In the genomic region with DNA sequence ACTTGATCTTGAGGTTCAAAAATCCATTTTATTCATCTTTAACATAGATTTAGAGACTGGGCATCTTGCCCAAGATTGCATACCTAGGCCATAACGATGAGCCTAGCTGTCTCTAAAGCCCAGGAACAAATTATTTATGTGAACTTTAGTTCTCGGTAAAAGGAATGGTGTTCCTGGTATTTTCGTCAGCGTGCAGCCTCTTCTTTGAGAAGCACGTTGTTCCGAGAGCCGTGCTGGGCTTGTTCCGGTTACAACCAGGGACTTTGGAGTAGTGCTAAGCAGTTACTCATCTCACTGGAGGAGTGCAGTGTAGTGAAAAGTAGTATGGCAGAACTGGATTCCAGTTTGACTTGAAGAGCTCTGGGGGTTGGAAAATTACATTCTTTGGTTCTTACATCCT, we compare ENCODE assay signal across 8 mouse cellular contexts. TPM values are rescaled to one million over a fixed set of nuclear protein-coding genes. Genes with fewer than 3 reads are reported as not detected.
DNase-seq lines count a peak whose midpoint lies in the region; ATAC-seq and TF ChIP-seq lines count a peak whose summit lies in the region.

No protein-coding gene starts in this region.

- WGBS in lung, embryonic 16.5 days = 9% methylated on average over 8 of the region's 8 CpGs
- WGBS in hindbrain, embryonic 10.5 days = 42% methylated on average over 8 of the region's 8 CpGs
- WGBS in midbrain, embryonic 11.5 days = 40% methylated on average over 8 of the region's 8 CpGs

- H3K4me1 ChIP-seq in lung, embryonic 16.5 days (replicated peaks; ENCODE audit: control insufficient read depth, insufficient read depth, low read length) = 0 out of 2 replicates have a peak, but pooled peaks cover 3% of the 10 kb centered on the region
- H3K4me1 ChIP-seq in hindbrain, embryonic 10.5 days (replicated peaks) = peaks cover 23% of the 10 kb centered on the region
- peaks cover 8% of the 10 kb centered on the region for H3K4me1 ChIP-seq in midbrain, embryonic 11.5 days (ENCODE audit: control insufficient read depth, insufficient read depth, low read length)

- no peaks in the 10 kb centered on the region for H3K9me3 ChIP-seq in lung, embryonic 16.5 days (ENCODE audit: control insufficient read depth, low read length)
- no peaks in the 10 kb centered on the region for H3K9me3 ChIP-seq in hindbrain, embryonic 10.5 days
- no peaks in the 10 kb centered on the region for H3K9me3 ChIP-seq in midbrain, embryonic 11.5 days (ENCODE audit: control insufficient read depth, low read length)

- H3K27ac ChIP-seq in lung, embryonic 16.5 days (ENCODE audit: low read length) = peak overlapping the region; percentile 75
- H3K27ac ChIP-seq in hindbrain, embryonic 10.5 days = peak overlapping the region; percentile 91
- H3K27ac ChIP-seq in midbrain, embryonic 11.5 days (ENCODE audit: low read depth, low read length) = no peak overlapping the region

- peak overlapping the region; percentile 83 for H3K4me2 ChIP-seq in lung, embryonic 16.5 days (ENCODE audit: low read depth, low read length)
- H3K4me2 ChIP-seq in midbrain, embryonic 11.5 days = peak overlapping the region; percentile 75

- H3K4me3 ChIP-seq in lung, embryonic 16.5 days (ENCODE audit: low read length) = peak overlapping the region; percentile 79
- peak overlapping the region; percentile 71 for H3K4me3 ChIP-seq in hindbrain, embryonic 10.5 days
- peak overlapping the region; percentile 64 for H3K4me3 ChIP-seq in midbrain, embryonic 11.5 days (ENCODE audit: low read depth, low read length)

- H3K9ac ChIP-seq in lung, embryonic 16.5 days (ENCODE audit: low read length) = peak overlapping the region; percentile 74
- peak overlapping the region; percentile 67 for H3K9ac ChIP-seq in midbrain, embryonic 11.5 days (ENCODE audit: low read length)

- no peak for TF ChIP-seq CTCF in brain, embryonic 14.5 days (IDR thresholded peaks at IDR 0.05; ENCODE audit: borderline replicate concordance, extremely low read depth, insufficient read depth, insufficient read length)

- DNase-seq in lung, postnatal 14 days = no peak
- peak; percentile 12 for DNase-seq in brain, embryonic 14.5 days (ENCODE audit: low read depth)
- DNase-seq in hindbrain, embryonic 10.5 days (ENCODE audit: low spot score) = no peak
- no peak for DNase-seq in midbrain, embryonic 11.5 days (ENCODE audit: low spot score, missing footprints)
- no peak for DNase-seq in adrenal gland, postnatal 4 days (ENCODE audit: low spot score in 2 of 2)
- no peak for DNase-seq in layer of hippocampus, adult 18-20 months (ENCODE audit: low spot score in 2 of 2)
- no peak for DNase-seq in right cerebral cortex, adult 2 months (ENCODE audit: low spot score in 2 of 2)

- H3K36me3 ChIP-seq in lung, embryonic 16.5 days (ENCODE audit: control insufficient read depth, insufficient read depth, low read length) = peaks cover 15% of the 10 kb centered on the region
- H3K36me3 ChIP-seq in hindbrain, embryonic 10.5 days = peaks cover 20% of the 10 kb centered on the region
- H3K36me3 ChIP-seq in midbrain, embryonic 11.5 days (ENCODE audit: control insufficient read depth, insufficient read depth, low read length) = peaks cover 9% of the 10 kb centered on the region; the same call in 1 of the 2 replicates

- no peak for TF ChIP-seq POLR2A in brain, embryonic 14.5 days (IDR thresholded peaks at IDR 0.05; ENCODE audit: borderline replicate concordance, extremely low read depth, insufficient read depth, insufficient read length, poor library complexity, severe bottlenecking)

- no peaks in the 10 kb centered on the region for H3K27me3 ChIP-seq in lung, embryonic 16.5 days (ENCODE audit: control insufficient read depth, insufficient read depth, low read depth, low read length)
- H3K27me3 ChIP-seq in hindbrain, embryonic 10.5 days (ENCODE audit: insufficient read depth, poor library complexity, severe bottlenecking) = no peaks in the 10 kb centered on the region
- H3K27me3 ChIP-seq in midbrain, embryonic 11.5 days (ENCODE audit: control insufficient read depth, insufficient read depth, low read length) = no peaks in the 10 kb centered on the region

- no peak for ATAC-seq in lung, embryonic 16.5 days (ENCODE audit: low read depth)
- no peak for ATAC-seq in midbrain, embryonic 11.5 days (ENCODE audit: low FRiP score)

RNA-seq across cellular contexts. Expression of gene Dph3, which starts 0.7 kb away (rescaled TPM):
- 76.6 and 77.1 TPM in 2 replicates for polyA plus RNA-seq in lung, embryonic 16.5 days (2015; fragmentation: Nextera tagmentation; extraction: Ambion mirVana)
- 43.6 and 48.6 TPM in 2 replicates for polyA plus RNA-seq in brain, embryonic 14.5 days (2012; rRNA removed)
- polyA plus RNA-seq in hindbrain, embryonic 10.5 days (2016; fragmentation: Nextera tagmentation; extraction: Ambion mirVana) = 89.7 and 93.6 TPM in 2 replicates
- 93.2 and 94.8 TPM in 2 replicates for polyA plus RNA-seq in midbrain, embryonic 11.5 days (2014; fragmentation: Nextera tagmentation; extraction: Ambion mirVana)
- total RNA-seq in adrenal gland, postnatal 4 days (2021) = 10 to 100 TPM; 51.9 to 54.7 TPM
- total RNA-seq in layer of hippocampus, adult 18-20 months (2021) = 10 to 100 TPM; 35.2 to 36.2 TPM

RNA-seq across cellular contexts. Expression of gene Oxnad1, which starts 1.1 kb away (rescaled TPM):
- 15.8 and 18.6 TPM in 2 replicates for polyA plus RNA-seq in lung, embryonic 16.5 days (2015; fragmentation: Nextera tagmentation; extraction: Ambion mirVana)
- 19.4 and 20.2 TPM in 2 replicates for polyA plus RNA-seq in brain, embryonic 14.5 days (2012; rRNA removed)
- 22.2 and 23.0 TPM in 2 replicates for polyA plus RNA-seq in hindbrain, embryonic 10.5 days (2016; fragmentation: Nextera tagmentation; extraction: Ambion mirVana)
- 21.6 and 25.8 TPM in 2 replicates for polyA plus RNA-seq in midbrain, embryonic 11.5 days (2014; fragmentation: Nextera tagmentation; extraction: Ambion mirVana)
- 10 to 100 TPM; 30.2 to 32.9 TPM for total RNA-seq in adrenal gland, postnatal 4 days (2021)
- total RNA-seq in layer of hippocampus, adult 18-20 months (2021) = 10 to 100 TPM; 15.1 to 15.5 TPM

RNA-seq across cellular contexts. Expression of gene Msmb, which starts 55.6 kb away (rescaled TPM):
- not detected in 2 replicates for polyA plus RNA-seq in lung, embryonic 16.5 days (2015; fragmentation: Nextera tagmentation; extraction: Ambion mirVana)
- polyA plus RNA-seq in brain, embryonic 14.5 days (2012; rRNA removed) = not detected in 2 replicates
- not detected in 2 replicates for polyA plus RNA-seq in hindbrain, embryonic 10.5 days (2016; fragmentation: Nextera tagmentation; extraction: Ambion mirVana)
- polyA plus RNA-seq in midbrain, embryonic 11.5 days (2014; fragmentation: Nextera tagmentation; extraction: Ambion mirVana) = not detected in 2 replicates
- total RNA-seq in adrenal gland, postnatal 4 days (2021) = not detected
- total RNA-seq in layer of hippocampus, adult 18-20 months (2021) = not detected

RNA-seq across cellular contexts. Expression of gene Galnt15, which starts 57.4 kb away (rescaled TPM):
- 0.15 and 0.31 TPM in 2 replicates for polyA plus RNA-seq in lung, embryonic 16.5 days (2015; fragmentation: Nextera tagmentation; extraction: Ambion mirVana)
- polyA plus RNA-seq in brain, embryonic 14.5 days (2012; rRNA removed) = 0.39 and 0.44 TPM in 2 replicates
- polyA plus RNA-seq in hindbrain, embryonic 10.5 days (2016; fragmentation: Nextera tagmentation; extraction: Ambion mirVana) = 0.13 and 0.17 TPM in 2 replicates
- polyA plus RNA-seq in midbrain, embryonic 11.5 days (2014; fragmentation: Nextera tagmentation; extraction: Ambion mirVana) = 0.08 and 0.11 TPM in 2 replicates
- total RNA-seq in adrenal gland, postnatal 4 days (2021) = 1 to 10 TPM; 3.1 to 4.0 TPM
- 1 to 10 TPM; 2.0 to 2.4 TPM for total RNA-seq in layer of hippocampus, adult 18-20 months (2021)
